Mouse (Mus musculus) ES-Bruce4 (cell line): ENCODE measurements around the gene Col8a2.

Experiments used
- CTCF ChIP-seq: IDR thresholded peaks from one replicate; pipeline ENCODE4 v1.8.1; 2011; ENCODE audit warnings: low read depth, low read length
- EP300 ChIP-seq: IDR thresholded peaks from 2 replicates; pipeline ENCODE4 v1.6.1; 2011; ENCODE audit warnings: low read depth, low read length; ENCODE audit not compliant: insufficient read depth
- POLR2A ChIP-seq: IDR thresholded peaks from one replicate; pipeline ENCODE4 v1.8.1; 2011; ENCODE audit warnings: low read length; ENCODE audit not compliant: insufficient read depth

GRCm38 (mm10) chr4:126321111-126321853, 34.7 kb downstream of the Col8a2 start, which contains the start of gene Adprhl2:
- TF ChIP-seq CTCF (peak; percentile 100), POLR2A (no peak), EP300 (peak; percentile 84; the same call in 1 of the 2 replicates)
